Mouse (Mus musculus): ENCODE results near the gene Plin4.
"Not testable (repeated sequence)": the region's sequence is repeated elsewhere in the genome, so short reads cannot be mapped to it uniquely, and the experiment has no call there.

Plin4 gene

GRCm38 (mm10) chr17:56126175-56126574, 16.6 kb upstream of the Plin4 start:
- no peak for DNase-seq (ENCODE audit: low read depth, low spot score)

GRCm38 (mm10) chr17:56125276-56125630, 15.7 kb upstream of the Plin4 start:
- no peak for DNase-seq (ENCODE audit: low read depth, low spot score)

GRCm38 (mm10) chr17:56124377-56125275, 15.0 kb upstream of the Plin4 start:
- peak; percentile 80 for DNase-seq (ENCODE audit: low read depth, low spot score)

GRCm38 (mm10) chr17:56123681-56124340, 14.2 kb upstream of the Plin4 start:
- DNase-seq (ENCODE audit: low read depth, low spot score): no peak

GRCm38 (mm10) chr17:56123161-56123560, 13.6 kb upstream of the Plin4 start:
- no peak for DNase-seq (ENCODE audit: low read depth, low spot score)

- DNase-seq (ENCODE audit: low read depth, low spot score): no peak
Observed at GRCm38 (mm10) chr17:56121826-56122225, 12.2 kb upstream of the Plin4 start, which contains the start of gene Lrg1. Gene Lrg1 (minus strand): TSS chr17:56122001.

- no peak for DNase-seq (ENCODE audit: low read depth, low spot score)
Observed at GRCm38 (mm10) chr17:56119981-56120880, 10.6 kb upstream of the Plin4 start.

GRCm38 (mm10) chr17:56119431-56119830, 9.8 kb upstream of the Plin4 start:
- no peak for DNase-seq (ENCODE audit: low read depth, low spot score)

- no peak for DNase-seq (ENCODE audit: low read depth, low spot score)
Observed at GRCm38 (mm10) chr17:56117251-56117710, 7.7 kb upstream of the Plin4 start, which contains the start of gene Plin5. Gene Plin5 (minus strand): TSS chr17:56117596.

GRCm38 (mm10) chr17:56116193-56116592, 6.6 kb upstream of the Plin4 start:
- no peak for DNase-seq (ENCODE audit: low read depth, low spot score)

GRCm38 (mm10) chr17:56112743-56113142, 3.1 kb upstream of the Plin4 start:
- no peak for DNase-seq (ENCODE audit: low read depth, low spot score)

GRCm38 (mm10) chr17:56111864-56112263, 2.3 kb upstream of the Plin4 start:
- DNase-seq (ENCODE audit: low read depth, low spot score): peak; percentile 86

- no peak for DNase-seq (ENCODE audit: low read depth, low spot score)
Observed at GRCm38 (mm10) chr17:56111021-56111420, 1.4 kb upstream of the Plin4 start.

GRCm38 (mm10) chr17:56110571-56110970, 968 bp upstream of the Plin4 start:
- no peak for DNase-seq (ENCODE audit: low read depth, low spot score)

GRCm38 (mm10) chr17:56108334-56109044, 1.1 kb downstream of the Plin4 start:
- DNase-seq (ENCODE audit: low read depth, low spot score): no peak

- DNase-seq (ENCODE audit: low read depth, low spot score): no peak
Observed at GRCm38 (mm10) chr17:56107736-56108135, 1.9 kb downstream of the Plin4 start.

- DNase-seq (ENCODE audit: low read depth, low spot score): no peak
Observed at GRCm38 (mm10) chr17:56106981-56107380, 2.6 kb downstream of the Plin4 start.

- not testable (repeated sequence) for DNase-seq (ENCODE audit: low read depth, low spot score)
Observed at GRCm38 (mm10) chr17:56106436-56106835, 3.2 kb downstream of the Plin4 start.

- DNase-seq (ENCODE audit: low read depth, low spot score): not testable (repeated sequence)
Observed at GRCm38 (mm10) chr17:56104821-56105220, 4.8 kb downstream of the Plin4 start.

- no peak for DNase-seq (ENCODE audit: low read depth, low spot score)
Observed at GRCm38 (mm10) chr17:56103465-56104285, 5.9 kb downstream of the Plin4 start.
